Mouse (Mus musculus) kidney, adult 2 months (tissue): ENCODE measurements around the gene Cd300ld5.

Experiments used
- CTCF ChIP-seq: fragments of 200-500 bp; conservative IDR thresholded peaks from 2 replicates; pipeline ENCODE4 v1.5.1; 2011; ENCODE audit warnings: low read depth, mild to moderate bottlenecking, control low read depth, low read length, moderate library complexity, mixed read lengths; ENCODE audit not compliant: insufficient read depth, insufficient read length
- POLR2A ChIP-seq: fragments of 200-500 bp; IDR thresholded peaks from one replicate; pipeline ENCODE4 v1.6.1; 2011; ENCODE audit warnings: low read depth, low read length, control low read depth

DNA sequence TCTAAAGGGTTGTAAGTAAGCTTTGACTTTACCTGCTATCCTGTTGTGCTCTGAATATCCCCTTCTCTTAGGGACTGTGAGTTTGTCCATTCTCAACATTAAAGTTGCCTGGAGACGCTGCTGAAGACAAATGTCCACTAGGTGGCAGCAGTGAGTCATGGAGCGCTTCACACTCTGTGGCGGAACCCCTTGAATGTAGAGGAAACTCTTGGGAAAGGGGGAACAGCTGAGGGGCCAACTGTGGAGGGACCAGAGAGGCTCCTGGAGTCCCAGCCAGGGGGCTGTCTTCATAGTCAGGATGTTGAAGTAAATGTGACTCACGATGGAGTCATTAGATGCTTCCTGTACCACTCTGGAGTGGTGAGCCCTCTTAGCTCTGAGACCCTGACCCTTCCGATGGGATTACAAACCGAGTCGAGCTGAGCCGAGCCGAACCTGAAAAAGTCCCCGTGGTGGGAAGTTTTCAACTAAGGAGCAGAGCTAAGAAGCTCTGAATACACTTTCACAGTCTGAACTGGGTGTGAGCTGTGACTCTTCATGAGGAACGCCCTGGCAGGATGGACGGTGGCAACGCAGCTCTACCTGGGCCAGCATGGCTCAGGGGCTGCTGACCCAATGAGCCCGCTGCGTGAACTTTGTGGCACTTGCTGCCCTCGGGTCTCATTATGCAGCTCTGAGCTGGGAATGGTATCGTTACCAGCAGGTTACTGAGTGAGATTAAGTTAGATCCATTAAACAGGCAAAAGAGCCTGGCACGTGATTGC, 46.0 kb upstream of the Cd300ld5 start:
- TF ChIP-seq CTCF (peak; percentile 82), POLR2A (no peak)
